Mouse (Mus musculus): Measurements from ENCODE around the gene Sema3c.

The Sema3c gene

GRCm38 (mm10) chr5:17776571-17776970 lies 202.5 kb downstream of the Sema3c start:
- peak in 1 of 2 experiments; percentile 40 for DNase-seq (ENCODE audit: low spot score in 2 of 2)
